Mouse (Mus musculus) kidney, embryonic 16.5 days (tissue): ENCODE measurements around the gene Ppp1r13l. TPM values are rescaled to one million over a fixed set of nuclear protein-coding genes. Genes with fewer than 3 reads are reported as not detected.

Experiments
- ATAC-seq: fragments of 200-750 bp; cut with Nextera tagmentation; 2 replicates; pipeline ENCODE4 v1.8.0; 2017; ENCODE audit warnings: moderate TSS enrichment; ENCODE audit not compliant: low FRiP score, low TSS enrichment
- H3K27ac ChIP-seq: fragments of 300-500 bp; sonication (generic); 2 replicates; pipeline ENCODE4 v1.5.1; 2014; ENCODE audit warnings: low read length
- H3K27me3 ChIP-seq: fragments of 300-500 bp; sonication (generic); 2 replicates; pipeline ENCODE4 v1.6.1; 2014; ENCODE audit warnings: low read length, control low read depth, mixed read lengths; ENCODE audit not compliant: insufficient read depth
- H3K36me3 ChIP-seq: fragments of 300-500 bp; sonication (generic); 2 replicates; pipeline ENCODE4 v1.6.1; 2014; ENCODE audit warnings: low read length, control low read depth, mixed read lengths; ENCODE audit not compliant: insufficient read depth
- H3K4me1 ChIP-seq: fragments of 300-500 bp; sonication (generic); 2 replicates; pipeline ENCODE4 v1.6.1; 2014; ENCODE audit warnings: low read length, control low read depth, mixed read lengths; ENCODE audit not compliant: insufficient read depth
- H3K4me2 ChIP-seq: fragments of 300-500 bp; sonication (generic); replicated peaks from 2 replicates; pipeline ENCODE4 v1.6.1; 2014; ENCODE audit warnings: low read depth, low read length
- H3K4me3 ChIP-seq: fragments of 300-500 bp; sonication (generic); 2 replicates; pipeline ENCODE4 v1.5.1; 2014; ENCODE audit warnings: mild to moderate bottlenecking, low read length
- H3K9ac ChIP-seq: fragments of 300-500 bp; sonication (generic); replicated peaks from 2 replicates; pipeline ENCODE4 v1.6.1; 2014; ENCODE audit warnings: low read length
- H3K9me3 ChIP-seq: fragments of 300-500 bp; sonication (generic); 2 replicates; pipeline ENCODE4 v1.6.1; 2016; ENCODE audit warnings: low read length, control low read depth
- WGBS: fragments of 180-500 bp; shearing (Covaris S2); extraction: QIAGEN DNeasy Blood & Tissue Kit; methylation state at CpG from one replicate; pipeline ENCODE4 v1.1.7; 2014; 5-methylcytosine and 5-hydroxymethylcytosine counted together
- polyA plus RNA-seq: library from polyadenylated mRNA; unstranded; fragments of >200 nt; fragmentation: Nextera tagmentation; extraction: Ambion mirVana; gene quantifications from 2 replicates; pipeline ENCODE4 v1.2.1, GENCODE M21; 2015

The Ppp1r13l gene
- polyA plus RNA-seq, 1 experiment from 2014 or later, result 3.3 TPM

- H3K4me1 ChIP-seq, result peaks cover 16% of the 10 kb centered on the region
- peaks cover 7% of the 10 kb centered on the region for H3K9me3 ChIP-seq
- under 1% methylated on average over 62 of the region's 62 CpGs for WGBS
- peak within 1 kb of the TSS; percentile 90 for H3K4me2 ChIP-seq
- H3K27me3 ChIP-seq, result peaks cover 30% of the 10 kb centered on the region
- H3K9ac ChIP-seq, result peak within 1 kb of the TSS; percentile 64
- H3K36me3 ChIP-seq, result no peaks in the 10 kb centered on the region
- H3K4me3 ChIP-seq, result peak within 1 kb of the TSS; percentile 65
- H3K27ac ChIP-seq, result no peak within 1 kb of the TSS
- ATAC-seq, result peak; percentile 75
Observed at GRCm38 (mm10) chr7:19403731-19404296, 44.3 kb downstream of the Ppp1r13l start, which contains the start of gene Klc3. TSS of gene Klc3 (minus strand) at chr7:19404104.

DNA sequence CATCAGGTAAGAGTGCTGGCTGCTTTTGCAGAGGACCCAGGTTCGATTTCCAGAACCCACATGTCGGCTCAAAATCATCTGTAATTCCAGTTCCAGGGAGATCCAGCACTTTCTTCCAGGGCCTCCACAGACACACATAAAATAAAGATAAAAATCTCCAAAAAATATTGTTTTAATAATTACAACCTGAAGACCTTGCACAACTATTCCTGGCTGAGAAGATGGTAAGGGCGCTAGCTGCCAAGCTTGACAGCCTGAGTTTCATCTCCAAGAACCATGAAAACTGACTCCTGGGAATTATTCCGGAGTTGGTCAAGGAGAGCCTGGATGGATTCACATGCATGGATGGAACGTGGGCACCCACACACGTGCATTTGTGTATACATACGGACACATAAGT, 44.9 kb downstream of the Ppp1r13l start, which contains the start of gene Ckm:
TSS of gene Ckm (plus strand) at position 301 of the 400 bp plus-strand sequence.
- Histone ChIP-seq H3K4me1 (peaks cover 12% of the 10 kb centered on the region), H3K36me3 (no peaks in the 10 kb centered on the region), H3K4me2 (peak within 1 kb of the TSS; percentile 90), H3K9ac (peak within 1 kb of the TSS; percentile 64), H3K4me3 (peak within 1 kb of the TSS; percentile 65), H3K9me3 (peaks cover 7% of the 10 kb centered on the region), H3K27ac (no peak within 1 kb of the TSS), H3K27me3 (peaks cover 30% of the 10 kb centered on the region)
- 47% methylated on average over 7 of the region's 7 CpGs for WGBS
- ATAC-seq, result no peak

- peaks cover 9% of the 10 kb centered on the region for H3K4me1 ChIP-seq
- H3K4me3 ChIP-seq, result no peak overlapping the region
- H3K4me2 ChIP-seq, result peak overlapping the region; percentile 47
- H3K27me3 ChIP-seq, result peaks cover 30% of the 10 kb centered on the region
- H3K9me3 ChIP-seq, result peaks cover 7% of the 10 kb centered on the region
- no peak overlapping the region for H3K27ac ChIP-seq
- peak; percentile 46; the same call in 1 of the 2 replicates for ATAC-seq
- WGBS, result 2% methylated on average over 19 of the region's 19 CpGs
- H3K9ac ChIP-seq, result 0 out of 2 replicates have a peak overlapping the region, but pooled peaks have one; percentile 42
- H3K36me3 ChIP-seq, result no peaks in the 10 kb centered on the region
Observed at GRCm38 (mm10) chr7:19405417-19405816, 45.9 kb downstream of the Ppp1r13l start.

DNA sequence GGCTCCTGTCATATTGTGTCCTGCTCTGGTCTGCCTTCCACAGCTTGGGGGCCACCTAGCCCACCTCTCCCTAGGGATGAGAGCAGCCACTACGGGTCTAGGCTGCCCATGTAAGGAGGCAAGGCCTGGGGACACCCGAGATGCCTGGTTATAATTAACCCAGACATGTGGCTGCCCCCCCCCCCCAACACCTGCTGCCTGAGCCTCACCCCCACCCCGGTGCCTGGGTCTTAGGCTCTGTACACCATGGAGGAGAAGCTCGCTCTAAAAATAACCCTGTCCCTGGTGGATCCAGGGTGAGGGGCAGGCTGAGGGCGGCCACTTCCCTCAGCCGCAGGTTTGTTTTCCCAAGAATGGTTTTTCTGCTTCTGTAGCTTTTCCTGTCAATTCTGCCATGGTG, 50.2 kb downstream of the Ppp1r13l start:
- Histone ChIP-seq H3K4me3 (no peak overlapping the region), H3K4me2 (no peak overlapping the region), H3K27me3 (peaks cover 5% of the 10 kb centered on the region), H3K27ac (no peak overlapping the region), H3K9ac (no peak overlapping the region), H3K36me3 (no peaks in the 10 kb centered on the region), H3K9me3 (0 out of 2 replicates have a peak, but pooled peaks cover 6% of the 10 kb centered on the region), H3K4me1 (peaks cover 4% of the 10 kb centered on the region; the same call in 1 of the 2 replicates)
- ATAC-seq, result no peak
- WGBS, result 30% methylated on average over 6 of the region's 6 CpGs

DNA sequence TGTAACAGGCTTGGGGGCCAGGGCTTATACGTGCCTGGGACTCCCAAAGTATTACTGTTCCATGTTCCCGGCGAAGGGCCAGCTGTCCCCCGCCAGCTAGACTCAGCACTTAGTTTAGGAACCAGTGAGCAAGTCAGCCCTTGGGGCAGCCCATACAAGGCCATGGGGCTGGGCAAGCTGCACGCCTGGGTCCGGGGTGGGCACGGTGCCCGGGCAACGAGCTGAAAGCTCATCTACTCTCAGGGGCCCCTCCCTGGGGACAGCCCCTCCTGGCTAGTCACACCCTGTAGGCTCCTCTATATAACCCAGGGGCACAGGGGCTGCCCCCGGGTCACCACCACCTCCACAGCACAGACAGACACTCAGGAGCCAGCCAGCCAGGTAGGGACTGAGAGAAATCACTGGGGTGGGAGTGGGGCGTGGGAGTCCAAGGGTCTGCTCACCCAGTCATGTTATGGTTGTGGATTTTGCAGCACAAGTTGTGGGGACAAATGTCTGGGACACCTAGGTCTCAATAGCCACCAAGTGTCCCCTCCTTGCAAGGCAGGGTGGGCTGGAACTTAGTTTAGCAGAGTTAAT, 51.3 kb downstream of the Ppp1r13l start:
- Histone ChIP-seq H3K27ac (no peak overlapping the region), H3K4me2 (no peak overlapping the region), H3K36me3 (no peaks in the 10 kb centered on the region), H3K27me3 (no peaks in the 10 kb centered on the region), H3K9me3 (0 out of 2 replicates have a peak, but pooled peaks cover 6% of the 10 kb centered on the region), H3K4me3 (no peak overlapping the region), H3K9ac (no peak overlapping the region), H3K4me1 (peaks cover 4% of the 10 kb centered on the region; the same call in 1 of the 2 replicates)
- ATAC-seq, result no peak
- WGBS, result 71% methylated on average over 11 of the region's 11 CpGs

GRCm38 (mm10) chr7:19411783-19412182, 52.2 kb downstream of the Ppp1r13l start:
- Histone ChIP-seq H3K27me3 (no peaks in the 10 kb centered on the region), H3K9me3 (0 out of 2 replicates have a peak, but pooled peaks cover 6% of the 10 kb centered on the region), H3K4me3 (no peak overlapping the region), H3K36me3 (no peaks in the 10 kb centered on the region), H3K4me1 (peaks cover 4% of the 10 kb centered on the region; the same call in 1 of the 2 replicates), H3K27ac (no peak overlapping the region), H3K9ac (no peak overlapping the region), H3K4me2 (no peak overlapping the region)
- 84% methylated on average over 5 of the region's 5 CpGs for WGBS
- ATAC-seq, result no peak

GRCm38 (mm10) chr7:19413525-19413924, 54.0 kb downstream of the Ppp1r13l start:
- H3K4me1 ChIP-seq, result peaks cover 4% of the 10 kb centered on the region; the same call in 1 of the 2 replicates
- H3K4me2 ChIP-seq, result no peak overlapping the region
- no peaks in the 10 kb centered on the region for H3K36me3 ChIP-seq
- H3K9ac ChIP-seq, result no peak overlapping the region
- ATAC-seq, result no peak
- no peak overlapping the region for H3K27ac ChIP-seq
- 0 out of 2 replicates have a peak, but pooled peaks cover 6% of the 10 kb centered on the region for H3K9me3 ChIP-seq
- H3K27me3 ChIP-seq, result peaks cover 4% of the 10 kb centered on the region; the same call in 1 of the 2 replicates
- WGBS, result 84% methylated on average over 3 of the region's 3 CpGs
- H3K4me3 ChIP-seq, result no peak overlapping the region

GRCm38 (mm10) chr7:19416590-19416989, 57.0 kb downstream of the Ppp1r13l start:
- no peak overlapping the region for H3K4me3 ChIP-seq
- H3K4me1 ChIP-seq, result 0 out of 2 replicates have a peak, but pooled peaks cover 6% of the 10 kb centered on the region
- no peak overlapping the region for H3K27ac ChIP-seq
- WGBS, result 67% methylated on average over 15 of the region's 15 CpGs
- H3K27me3 ChIP-seq, result peaks cover 35% of the 10 kb centered on the region
- no peak overlapping the region for H3K4me2 ChIP-seq
- no peak for ATAC-seq
- H3K36me3 ChIP-seq, result no peaks in the 10 kb centered on the region
- 0 out of 2 replicates have a peak, but pooled peaks cover 6% of the 10 kb centered on the region for H3K9me3 ChIP-seq
- no peak overlapping the region for H3K9ac ChIP-seq

DNA sequence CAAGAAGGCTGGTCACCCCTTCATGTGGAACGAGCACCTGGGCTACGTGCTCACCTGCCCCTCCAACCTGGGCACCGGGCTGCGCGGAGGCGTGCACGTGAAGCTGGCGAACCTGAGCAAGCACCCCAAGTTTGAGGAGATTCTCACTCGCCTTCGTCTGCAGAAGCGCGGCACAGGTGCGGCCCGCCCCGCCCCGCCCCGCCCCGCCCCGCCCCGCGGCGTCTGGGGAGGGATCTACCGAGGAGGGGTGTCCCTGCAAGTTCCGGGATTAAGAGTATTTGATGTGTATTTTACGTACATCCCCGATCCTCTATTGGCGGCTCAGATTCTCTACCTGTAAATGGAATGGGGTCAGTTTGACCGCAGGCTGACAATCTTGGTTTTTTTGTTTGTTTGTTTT, 60.6 kb downstream of the Ppp1r13l start:
- peak overlapping the region; percentile 20; the same call in 1 of the 2 replicates for H3K4me3 ChIP-seq
- no peak for ATAC-seq
- WGBS, result 3% methylated on average over 28 of the region's 28 CpGs

More for the DNA sequence above, 60.6 kb downstream of the Ppp1r13l start:
- Histone ChIP-seq H3K27me3 (peaks cover 36% of the 10 kb centered on the region), H3K4me2 (peak overlapping the region; percentile 41), H3K9me3 (no peaks in the 10 kb centered on the region), H3K27ac (no peak overlapping the region), H3K36me3 (no peaks in the 10 kb centered on the region), H3K4me1 (0 out of 2 replicates have a peak, but pooled peaks cover 6% of the 10 kb centered on the region), H3K9ac (no peak overlapping the region)
